Mouse (Mus musculus): ENCODE measurements at regions not wholly inside any gene's neighbourhood (a gene's known extent, or its start where the extent isn't known, plus 50 kb on each side); places are given as distances from the start of the nearest gene placed in this dataset.

GRCm38 (mm10) chr6:100170711-100171348 is 116.5 kb downstream of the Rybp start (continued):
- TF ChIP-seq MYB (IDR thresholded peaks at IDR 0.05; ENCODE audit: low read depth, low read length) = 0 out of 2 replicates have a peak, but pooled peaks have one; percentile 36
- no peak; the same call in 1 of the 2 replicates for TF ChIP-seq MXI1 (IDR thresholded peaks at IDR 0.05; ENCODE audit: low read depth, low read length)
- TF ChIP-seq ELF1 (IDR thresholded peaks at IDR 0.05; ENCODE audit: low read depth, low read length) = no peak
- TF ChIP-seq POLR2AphosphoS2 (IDR thresholded peaks at IDR 0.05; ENCODE audit: low read length) = no peak
- no peak for TF ChIP-seq ZKSCAN1 (IDR thresholded peaks at IDR 0.05; ENCODE audit: low read depth, low read length)
- no peak for TF ChIP-seq CTCF (IDR thresholded peaks at IDR 0.05 in 2 of 3, conservative IDR thresholded peaks at IDR 0.05 in 1 of 3; ENCODE audit: control insufficient read depth in 1 of 3, insufficient read depth in 1 of 3, low read depth in 2 of 3, low read length in 3 of 3, poor library complexity in 1 of 3, severe bottlenecking in 1 of 3)
- TF ChIP-seq TBP (IDR thresholded peaks at IDR 0.05; ENCODE audit: low read depth, low read length) = no peak
- TF ChIP-seq USF1 (IDR thresholded peaks at IDR 0.05; ENCODE audit: low read depth, low read length) = no peak
- TF ChIP-seq TAL1 (IDR thresholded peaks at IDR 0.05; ENCODE audit: low read length) = peak; percentile 64
- no peak for TF ChIP-seq RAD21 (IDR thresholded peaks at IDR 0.05; ENCODE audit: low read depth, low read length)
- TF ChIP-seq EP300 (IDR thresholded peaks at IDR 0.05; ENCODE audit: low read depth in 1 of 2, low read length in 2 of 2) = peak; percentile 54 to 79; a peak in 3 of 4 replicates
- TF ChIP-seq SIN3A (IDR thresholded peaks at IDR 0.05; ENCODE audit: low read length) = no peak; the same call in 1 of the 2 replicates

- H3K9ac ChIP-seq (ENCODE audit: control insufficient read depth, low read depth, low read length, poor library complexity, severe bottlenecking) = no peak overlapping the region
- peaks cover 0 to 17% of the 10 kb centered on the region in 2 experiments; a peak in 2 of 4 replicates for H3K36me3 ChIP-seq (ENCODE audit: control insufficient read depth in 1 of 2, insufficient read depth in 2 of 2, low read length in 2 of 2)
- H3K27me3 ChIP-seq (ENCODE audit: control insufficient read depth in 1 of 2, insufficient read depth in 2 of 2, low read length in 2 of 2) = no peaks in the 10 kb centered on the region
- no peaks in the 10 kb centered on the region for H3K9me3 ChIP-seq (replicated peaks; ENCODE audit: insufficient read depth, low read length)
- no peak overlapping the region for H3K27ac ChIP-seq (ENCODE audit: control insufficient read depth, low read depth, low read length)
- H3K79me2 ChIP-seq (ENCODE audit: control insufficient read depth, insufficient read depth, low read length, poor library complexity) = no peaks in the 10 kb centered on the region
- peaks cover 6 to 19% of the 10 kb centered on the region in 2 experiments for H3K4me1 ChIP-seq (ENCODE audit: control insufficient read depth in 1 of 2, insufficient read depth in 2 of 2, low read length in 2 of 2)
- TF ChIP-seq MAFK (IDR thresholded peaks at IDR 0.05; ENCODE audit: borderline replicate concordance, low read depth, low read length) = no peak
- TF ChIP-seq MEF2A (IDR thresholded peaks at IDR 0.05; ENCODE audit: extremely low read depth, insufficient replicate concordance, low read depth, low read length, poor library complexity, severe bottlenecking) = no peak
- no peak for TF ChIP-seq TAL1 (IDR thresholded peaks at IDR 0.05; ENCODE audit: low read length)
- TF ChIP-seq ELF1 (IDR thresholded peaks at IDR 0.05; ENCODE audit: low read depth, low read length) = no peak
- no peak for DNase-seq (ENCODE audit: low read depth, low spot score)
- H3K4me3 ChIP-seq (ENCODE audit: control insufficient read depth in 1 of 2, insufficient read depth in 1 of 2, low read depth in 2 of 2, low read length in 2 of 2) = no peak overlapping the region
Observed at GRCm38 (mm10) chr6:100167321-100167720, 120.0 kb downstream of the Rybp start.

GRCm38 (mm10) chr6:100165746-100166145 is 121.5 kb downstream of the Rybp start:
- Histone ChIP-seq H3K27me3 (ENCODE audit: control insufficient read depth in 1 of 2, insufficient read depth in 2 of 2, low read length in 2 of 2) (no peaks in the 10 kb centered on the region), H3K4me3 (ENCODE audit: control insufficient read depth in 1 of 2, insufficient read depth in 1 of 2, low read depth in 2 of 2, low read length in 2 of 2) (no peak overlapping the region), H3K4me1 (ENCODE audit: control insufficient read depth in 1 of 2, insufficient read depth in 2 of 2, low read length in 2 of 2) (peaks cover 6 to 16% of the 10 kb centered on the region in 2 experiments), H3K27ac (ENCODE audit: control insufficient read depth, low read depth, low read length) (no peak overlapping the region), H3K9ac (ENCODE audit: control insufficient read depth, low read depth, low read length, poor library complexity, severe bottlenecking) (no peak overlapping the region), H3K79me2 (ENCODE audit: control insufficient read depth, insufficient read depth, low read length, poor library complexity) (no peaks in the 10 kb centered on the region), H3K36me3 (ENCODE audit: control insufficient read depth in 1 of 2, insufficient read depth in 2 of 2, low read length in 2 of 2) (peaks cover 0 to 10% of the 10 kb centered on the region in 2 experiments; a peak in 2 of 4 replicates), H3K9me3 (replicated peaks; ENCODE audit: insufficient read depth, low read length) (no peaks in the 10 kb centered on the region)
- no peak for DNase-seq (ENCODE audit: low read depth, low spot score)
- TF ChIP-seq ELF1 (IDR thresholded peaks at IDR 0.05; ENCODE audit: low read depth, low read length) (no peak), CHD1 (IDR thresholded peaks at IDR 0.05; ENCODE audit: low read depth, low read length) (no peak), MAX (IDR thresholded peaks at IDR 0.05; ENCODE audit: low read length) (no peak), MXI1 (IDR thresholded peaks at IDR 0.05; ENCODE audit: low read depth, low read length) (no peak), ZC3H11A (IDR thresholded peaks at IDR 0.05; ENCODE audit: low read depth, low read length) (no peak), MYC (IDR thresholded peaks at IDR 0.05; ENCODE audit: low read depth, low read length) (no peak), MAFK (IDR thresholded peaks at IDR 0.05; ENCODE audit: borderline replicate concordance, low read depth, low read length) (no peak), RAD21 (IDR thresholded peaks at IDR 0.05; ENCODE audit: low read depth, low read length) (no peak), POLR2A (IDR thresholded peaks at IDR 0.05; ENCODE audit: control insufficient read depth in 1 of 2, insufficient read depth in 1 of 2, low read depth in 1 of 2, low read length in 2 of 2, poor library complexity in 1 of 2) (no peak), CHD2 (IDR thresholded peaks at IDR 0.05; ENCODE audit: low read length) (no peak), HCFC1 (IDR thresholded peaks at IDR 0.05; ENCODE audit: low read depth, low read length) (no peak), CTCF (IDR thresholded peaks at IDR 0.05 in 2 of 3, conservative IDR thresholded peaks at IDR 0.05 in 1 of 3; ENCODE audit: control insufficient read depth in 1 of 3, insufficient read depth in 1 of 3, low read depth in 2 of 3, low read length in 3 of 3, poor library complexity in 1 of 3, severe bottlenecking in 1 of 3) (no peak), GATA1 (IDR thresholded peaks at IDR 0.05; ENCODE audit: low read depth, low read length) (no peak), GABPA (IDR thresholded peaks at IDR 0.05; ENCODE audit: low read depth, low read length) (no peak), NELFE (IDR thresholded peaks at IDR 0.05; ENCODE audit: low read depth, low read length) (no peak), ZNF384 (IDR thresholded peaks at IDR 0.05; ENCODE audit: low read depth, low read length) (no peak), ZKSCAN1 (IDR thresholded peaks at IDR 0.05; ENCODE audit: low read depth, low read length) (no peak), USF2 (IDR thresholded peaks at IDR 0.05; ENCODE audit: borderline replicate concordance in 1 of 2, insufficient read depth in 1 of 2, low read depth in 1 of 2, low read length in 2 of 2) (no peak), TCF12 (IDR thresholded peaks at IDR 0.05; ENCODE audit: low read depth, low read length) (peak; percentile 62), KAT2A (conservative IDR thresholded peaks at IDR 0.05; ENCODE audit: low read depth, low read length) (no peak)

Data from MEL (cell line).